Mouse (Mus musculus) lung, adult 18-20 months (tissue): Measurements from ENCODE around the gene Olfr15.
A peak's percentile ranks its signal among the peaks of the same experiment; 100 is the strongest.

Experiments
- DNase-seq, 2 experiments: peaks; one replicate each; pipeline ENCODE4 v3.0.0; 2022; ENCODE audit warnings: mixed read lengths in 2 of 2

Gene Olfr15

DNA sequence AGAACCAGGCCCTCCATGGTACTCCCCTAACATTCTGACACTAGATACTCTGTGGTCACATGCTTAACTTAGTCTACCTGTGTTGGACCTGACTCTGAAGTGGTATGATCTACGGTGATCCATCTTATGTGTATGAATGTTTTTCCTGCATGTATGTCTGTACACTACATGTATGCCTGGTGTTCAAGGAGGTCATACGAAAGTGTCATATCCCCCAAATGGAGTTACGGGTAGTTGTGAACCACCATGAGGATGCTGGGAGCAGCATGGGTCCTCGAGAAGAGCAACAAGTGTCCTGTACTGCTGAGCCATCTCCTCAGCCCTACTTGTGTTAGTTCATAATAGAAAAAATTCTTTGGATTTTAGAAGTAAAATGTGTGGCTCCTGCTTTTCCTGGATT lies 45.7 kb downstream of the Olfr15 start:
- no peak for DNase-seq

DNA sequence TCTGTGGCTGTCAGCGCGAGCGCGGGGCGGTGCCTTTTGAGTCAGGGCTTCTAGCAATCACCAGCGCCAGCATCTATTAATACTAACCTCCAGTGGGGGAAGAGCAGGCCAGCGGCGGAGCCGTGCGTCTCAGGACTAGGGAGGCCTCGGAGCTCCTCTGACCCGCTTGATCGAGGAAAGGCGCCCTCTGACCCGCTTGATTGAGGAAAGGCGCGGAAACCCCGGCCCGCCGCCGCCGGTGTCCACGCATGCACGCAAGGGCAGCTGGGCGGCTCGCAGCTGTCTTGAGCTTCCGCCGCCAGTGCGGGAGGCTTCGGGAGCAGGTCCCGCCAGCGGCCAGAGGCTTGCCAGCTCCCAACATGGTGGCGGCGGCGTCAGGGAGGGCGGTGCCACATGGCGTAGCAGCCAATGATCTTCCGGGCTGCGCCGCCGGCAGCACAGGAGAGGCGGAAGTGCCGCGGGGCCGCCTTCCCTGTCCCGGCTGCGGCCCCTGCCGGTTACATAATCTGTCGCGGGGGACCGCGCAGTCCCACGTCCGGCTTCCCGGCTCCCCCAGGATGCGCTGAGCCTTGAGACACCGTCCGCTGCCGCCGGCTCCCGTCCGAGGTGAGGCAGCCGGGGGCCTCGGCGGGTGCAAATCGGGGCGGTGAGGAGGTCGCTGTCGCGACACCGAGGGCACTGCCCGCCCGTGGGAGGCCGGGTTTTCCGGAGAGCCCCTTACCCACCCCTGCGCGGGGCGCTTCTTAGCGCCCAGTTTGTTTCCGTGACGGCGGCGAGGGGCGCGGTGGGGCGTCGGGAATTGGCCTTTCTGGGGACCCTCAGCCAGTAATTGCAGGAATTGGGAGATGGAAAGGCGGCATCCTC lies 53.8 kb downstream of the Olfr15 start, which contains the start of the genes Zfp597 and Gm20695:
Gene Zfp597, minus strand, starts transcription at position 361 of the 864 bp plus-strand sequence.
Gene Gm20695, plus strand, starts transcription at position 448 of the 864 bp plus-strand sequence.
- peak; percentile 94 to 95 for DNase-seq

DNA sequence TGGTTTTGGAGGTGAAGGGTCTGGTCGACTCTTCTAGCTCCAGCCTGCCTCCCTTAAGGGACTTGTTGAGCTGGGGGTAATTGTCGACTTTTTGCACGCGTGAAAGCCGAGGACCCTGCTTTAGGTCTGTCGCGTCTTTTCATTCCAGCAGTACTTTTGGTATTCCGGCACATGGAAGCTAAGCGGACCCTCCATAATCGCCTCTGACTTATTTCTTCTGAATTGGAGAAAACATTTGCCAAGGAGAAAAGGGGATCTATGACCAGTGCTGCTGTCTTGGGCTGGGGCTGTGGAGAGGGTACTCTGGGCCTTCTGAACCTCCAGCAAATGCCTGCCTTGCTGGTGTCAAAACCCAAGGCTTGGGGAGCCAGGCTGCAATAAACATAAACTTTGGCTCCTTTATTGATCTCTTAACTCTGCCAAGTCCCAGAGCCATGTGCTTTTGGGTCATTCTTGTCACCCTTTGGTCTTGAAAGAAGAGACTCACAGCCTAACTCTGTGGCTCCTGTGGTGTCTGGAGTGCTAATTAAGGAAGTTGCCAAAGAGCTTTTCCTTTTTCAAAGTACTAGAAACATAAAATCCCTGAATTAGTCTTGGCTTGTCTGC lies 54.5 kb downstream of the Olfr15 start:
- no peak for DNase-seq

- no peak for DNase-seq
Observed at GRCm38 (mm10) chr16:3891621-3892295, 61.1 kb downstream of the Olfr15 start.

DNA sequence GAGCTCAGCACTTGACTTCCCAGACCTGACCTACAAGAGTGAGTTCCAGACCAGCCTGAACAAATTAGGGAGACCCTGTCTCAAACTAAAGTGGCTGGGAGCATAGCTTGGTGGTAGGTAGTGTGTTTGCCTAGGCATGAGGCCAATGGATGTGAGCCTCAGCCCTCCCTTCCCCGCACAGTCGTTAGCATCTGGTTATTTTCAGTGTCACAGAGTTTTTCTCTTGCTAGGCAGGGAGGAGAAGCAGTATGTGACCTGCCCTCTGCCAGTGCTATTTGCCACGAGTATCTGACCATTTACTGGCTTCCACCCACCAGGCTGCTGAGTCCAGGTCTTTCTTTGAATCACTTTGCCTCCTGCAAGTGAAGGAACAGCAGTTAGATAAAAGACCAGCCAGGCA lies 63.1 kb downstream of the Olfr15 start:
- no peak for DNase-seq
